10 mouse cellular contexts compared by ENCODE assay signal in genomic region chr19:47448618-47449151, GRCm38 (mm10). TPM values are rescaled to one million over a fixed set of nuclear protein-coding genes. Genes with fewer than 3 reads are reported as not detected.
DNase-seq lines count a peak whose midpoint lies in the region; ATAC-seq and TF ChIP-seq lines count a peak whose summit lies in the region.
"Had no signal": no experiment of that assay in that cellular context is flagged by ENCODE, and none has a peak within 500 bp of the region (broad histone marks: within the 10 kb centered on the region; RNA-seq: fewer than 3 reads in every experiment).

No protein-coding gene starts in this region.

- no peaks in the 10 kb centered on the region for H3K27me3 ChIP-seq in kidney, embryonic 15.5 days
- H3K27me3 ChIP-seq in ES-Bruce4 (ENCODE audit: control insufficient read depth, insufficient read depth, low read length, poor library complexity, severe bottlenecking) = no peaks in the 10 kb centered on the region
- H3K27me3 ChIP-seq in heart, postnatal 0 days (ENCODE audit: control insufficient read depth, insufficient read depth, low read length) = no peaks in the 10 kb centered on the region

- TF ChIP-seq EP300 in ES-Bruce4 (IDR thresholded peaks at IDR 0.05; ENCODE audit: insufficient read depth, low read depth, low read length) = 0 out of 2 replicates have a peak, but pooled peaks have one; percentile 14
- TF ChIP-seq EP300 in heart, postnatal 0 days (IDR thresholded peaks at IDR 0.05; ENCODE audit: low read depth) = no peak

- H3K27ac ChIP-seq in kidney, embryonic 15.5 days = peak overlapping the region; percentile 45; the same call in 1 of the 2 replicates
- no peak overlapping the region for H3K27ac ChIP-seq in ES-Bruce4 (ENCODE audit: insufficient read depth, low read length)
- peak overlapping the region; percentile 75 for H3K27ac ChIP-seq in heart, postnatal 0 days (ENCODE audit: low read depth)

- H3K4me1 ChIP-seq in kidney, embryonic 15.5 days = peaks cover 90% of the 10 kb centered on the region
- H3K4me1 ChIP-seq in ES-Bruce4 (ENCODE audit: control insufficient read depth, insufficient read depth, low read length) = peaks cover 29% of the 10 kb centered on the region
- H3K4me1 ChIP-seq in heart, postnatal 0 days (ENCODE audit: control insufficient read depth, insufficient read depth) = peaks cover 95% of the 10 kb centered on the region

- H3K4me3 ChIP-seq in kidney, embryonic 15.5 days (replicated peaks) = no peak overlapping the region
- H3K4me3 ChIP-seq in ES-Bruce4 (ENCODE audit: low read depth, low read length) = no peak overlapping the region
- no peak overlapping the region for H3K4me3 ChIP-seq in heart, postnatal 0 days (ENCODE audit: low read depth, low read length)

- no peak for DNase-seq in kidney, postnatal 4 days
- peak; percentile 47 for DNase-seq in heart, postnatal 0 days (ENCODE audit: low spot score)
- peak; percentile 45 to 63 for DNase-seq in thymus, adult 18-20 months
- no peak for DNase-seq in right cerebral cortex, adult 2 months (ENCODE audit: low spot score in 2 of 2)
- no peak for DNase-seq in left cerebral cortex, postnatal 4 days
- no peak for DNase-seq in cerebellum, adult 11-12 months
- DNase-seq: layer of hippocampus, postnatal 36 days; right cerebral cortex, postnatal 25 days had no signal

- 75% methylated on average over 14 of the region's 14 CpGs for WGBS in kidney, embryonic 15.5 days
- 10% methylated on average over 14 of the region's 14 CpGs for WGBS in heart, postnatal 0 days

- no peak for TF ChIP-seq CTCF in ES-Bruce4 (IDR thresholded peaks at IDR 0.05; ENCODE audit: low read depth, low read length)
- TF ChIP-seq CTCF in heart, postnatal 0 days (IDR thresholded peaks at IDR 0.05; ENCODE audit: low read depth) = no peak

- no peaks in the 10 kb centered on the region for H3K9me3 ChIP-seq in kidney, embryonic 15.5 days (replicated peaks)
- no peaks in the 10 kb centered on the region for H3K9me3 ChIP-seq in ES-Bruce4 (replicated peaks; ENCODE audit: control insufficient read depth, insufficient read depth, low read length, poor library complexity, severe bottlenecking)
- no peaks in the 10 kb centered on the region for H3K9me3 ChIP-seq in heart, postnatal 0 days (replicated peaks; ENCODE audit: control insufficient read depth, low read length)

- intact Hi-C loops in left cerebral cortex, postnatal 4 days (cut with DNase I) = no loop called here

- no peak for ATAC-seq in kidney, embryonic 15.5 days (replicated peaks; ENCODE audit: low FRiP score)
- peak; percentile 7; the same call in 1 of the 2 replicates for ATAC-seq in heart, postnatal 0 days (ENCODE audit: insufficient read depth, low read depth)

- no peak overlapping the region for H3K4me2 ChIP-seq in kidney, embryonic 15.5 days
- H3K4me2 ChIP-seq in heart, postnatal 0 days (ENCODE audit: low read depth, low read length) = 0 out of 2 replicates have a peak overlapping the region, but pooled peaks have one; percentile 5

- H3K36me3 ChIP-seq in kidney, embryonic 15.5 days = no peaks in the 10 kb centered on the region
- no peaks in the 10 kb centered on the region for H3K36me3 ChIP-seq in ES-Bruce4 (ENCODE audit: control insufficient read depth, insufficient read depth, low read length, poor library complexity, severe bottlenecking)
- no peaks in the 10 kb centered on the region for H3K36me3 ChIP-seq in heart, postnatal 0 days (replicated peaks; ENCODE audit: control insufficient read depth, insufficient read depth, low read length)

- no peak overlapping the region for H3K9ac ChIP-seq in kidney, embryonic 15.5 days
- no peak overlapping the region for H3K9ac ChIP-seq in ES-Bruce4 (ENCODE audit: low read depth, poor library complexity, severe bottlenecking)
- H3K9ac ChIP-seq in heart, postnatal 0 days (replicated peaks; ENCODE audit: low read depth, low read length) = no peak overlapping the region

- no peak for TF ChIP-seq POLR2A in ES-Bruce4 (IDR thresholded peaks at IDR 0.05; ENCODE audit: insufficient read depth, low read length)

RNA-seq across cellular contexts. Expression of gene Sh3pxd2a, which starts 15.5 kb away (rescaled TPM):
- 5.5 and 6.4 TPM in 2 replicates for polyA plus RNA-seq in kidney, embryonic 15.5 days (2015; fragmentation: Nextera tagmentation; extraction: Ambion mirVana)
- polyA plus RNA-seq in ES-Bruce4 (2011; ENCODE audit: insufficient read depth, insufficient read length, low read depth, missing spikeins) = 47.6 and 51.9 TPM in 2 replicates
- total RNA-seq in heart, postnatal 0 days (2014; rRNA removed; ENCODE audit: low replicate concordance) = 45.0 and 47.2 TPM in 2 replicates
- 2.9 and 3.4 TPM in 2 replicates for polyA plus RNA-seq in heart, postnatal 0 days (2015; fragmentation: Nextera tagmentation; extraction: Ambion mirVana)
- total RNA-seq in left cerebral cortex, postnatal 4 days (2021) = 10 to 100 TPM; 25.0 to 25.1 TPM

Comparison
In these comparisons a context has a peak if more than half of its experiments do, and no peak if none do; other contexts are left out.
1. DNase-seq: peak in heart, postnatal 0 days (single experiment) and thymus, adult 18-20 months (2 of 2); none in kidney, postnatal 4 days (0 of 2), right cerebral cortex, adult 2 months (0 of 2), left cerebral cortex, postnatal 4 days (single experiment) and cerebellum, adult 11-12 months (single experiment).